Mouse (Mus musculus): ENCODE data around the gene Zfp3. TPM values are rescaled to one million over a fixed set of nuclear protein-coding genes. Genes with fewer than 3 reads are reported as not detected.
"Not testable (repeated sequence)": the region's sequence is repeated elsewhere in the genome, so short reads cannot be mapped to it uniquely, and the experiment has no call there.

Gene Zfp3
- total and polyA plus RNA-seq, 2 experiments from 2014 or later: 9.8 to 10.2 TPM

DNA sequence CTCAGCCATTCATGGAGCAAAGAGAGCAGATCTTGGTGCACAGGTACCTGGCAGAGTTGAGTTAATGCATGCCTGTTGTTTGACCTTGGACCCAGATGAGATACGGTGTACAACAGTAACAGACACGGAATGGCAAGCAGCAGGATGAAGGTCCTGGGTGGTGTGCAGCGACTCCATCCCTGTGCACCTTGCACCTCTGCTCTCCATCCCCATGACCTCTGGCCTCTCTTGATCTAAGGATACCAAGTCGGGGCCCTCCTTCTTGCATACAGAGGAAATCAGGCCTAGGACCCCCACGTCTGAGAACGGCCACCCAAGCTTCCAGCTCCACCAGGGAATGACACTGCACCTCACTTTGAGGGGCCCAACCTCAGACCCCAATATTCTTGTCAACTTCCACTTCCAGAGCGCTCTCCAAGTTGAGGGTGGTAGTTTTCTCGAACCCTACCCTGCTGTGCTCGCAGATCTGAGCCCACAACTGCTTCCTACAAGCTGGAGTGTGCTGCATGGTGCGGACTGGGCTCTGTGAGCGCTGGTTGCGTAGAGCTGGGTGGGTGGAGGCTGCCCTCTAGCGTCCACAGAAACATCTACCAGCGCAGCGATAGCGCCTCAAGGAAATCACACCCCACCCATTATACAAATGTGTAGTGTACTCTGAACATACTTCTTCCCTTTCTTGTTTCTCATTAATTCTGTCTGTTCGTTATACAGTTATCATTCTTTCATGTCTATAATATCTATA lies 13.0 kb downstream of the Zfp3 start:
- TF ChIP-seq CTCF (IDR thresholded peaks at IDR 0.05; ENCODE audit: low read depth): peak; percentile 91
- ATAC-seq: peak; percentile 84; the same call in 1 of the 2 replicates
- no peak overlapping the region for H3K4me3 ChIP-seq (ENCODE audit: low read length)
- no peak overlapping the region for H3K9ac ChIP-seq (replicated peaks; ENCODE audit: low read length)
- H3K27me3 ChIP-seq (ENCODE audit: insufficient read depth, low read length): no peaks in the 10 kb centered on the region
- WGBS: 31% methylated on average over 17 of the region's 17 CpGs
- DNase-seq (ENCODE audit: low spot score): peak; percentile 82
- no peak overlapping the region for H3K4me2 ChIP-seq (ENCODE audit: low read depth, low read length)
- H3K9me3 ChIP-seq (ENCODE audit: low read length): no peaks in the 10 kb centered on the region
- H3K27ac ChIP-seq: no peak overlapping the region
- no peaks in the 10 kb centered on the region for H3K4me1 ChIP-seq (ENCODE audit: insufficient read depth, low read length)
- 0 out of 2 replicates have a peak, but pooled peaks cover 12% of the 10 kb centered on the region for H3K36me3 ChIP-seq (ENCODE audit: insufficient read depth, low read length)

DNA sequence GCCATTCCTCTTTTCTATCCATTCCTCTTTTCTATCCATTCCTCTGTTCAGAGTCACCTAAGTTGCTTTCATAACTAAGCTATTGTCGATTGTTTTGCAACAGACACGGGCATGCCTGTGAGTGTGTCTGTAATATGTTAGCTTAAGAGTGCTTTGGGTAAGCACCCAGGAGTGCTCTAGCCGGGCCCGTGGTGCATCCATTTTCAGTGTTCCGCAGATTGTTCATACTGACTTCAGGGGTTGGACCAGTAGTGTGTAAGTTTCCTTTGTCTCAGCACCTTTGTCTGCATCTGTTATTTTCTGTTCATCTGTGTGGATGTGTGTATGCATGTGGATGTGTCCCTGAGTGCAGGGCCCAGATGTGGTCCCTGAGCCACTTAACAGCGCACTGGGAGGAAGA lies 13.6 kb downstream of the Zfp3 start:
- WGBS: 67% methylated on average over 6 of the region's 6 CpGs
- Histone ChIP-seq H3K9me3 (ENCODE audit: low read length) (no peaks in the 10 kb centered on the region), H3K4me3 (ENCODE audit: low read length) (no peak overlapping the region), H3K9ac (replicated peaks; ENCODE audit: low read length) (no peak overlapping the region), H3K27ac (no peak overlapping the region), H3K36me3 (ENCODE audit: insufficient read depth, low read length) (0 out of 2 replicates have a peak, but pooled peaks cover 6% of the 10 kb centered on the region), H3K4me2 (ENCODE audit: low read depth, low read length) (no peak overlapping the region), H3K27me3 (ENCODE audit: insufficient read depth, low read length) (no peaks in the 10 kb centered on the region), H3K4me1 (ENCODE audit: insufficient read depth, low read length) (no peaks in the 10 kb centered on the region)
- DNase-seq (ENCODE audit: low spot score): no peak
- TF ChIP-seq CTCF (IDR thresholded peaks at IDR 0.05; ENCODE audit: low read depth): no peak
- 0 out of 2 replicates have a peak, but pooled peaks have one; percentile 25 for ATAC-seq

DNA sequence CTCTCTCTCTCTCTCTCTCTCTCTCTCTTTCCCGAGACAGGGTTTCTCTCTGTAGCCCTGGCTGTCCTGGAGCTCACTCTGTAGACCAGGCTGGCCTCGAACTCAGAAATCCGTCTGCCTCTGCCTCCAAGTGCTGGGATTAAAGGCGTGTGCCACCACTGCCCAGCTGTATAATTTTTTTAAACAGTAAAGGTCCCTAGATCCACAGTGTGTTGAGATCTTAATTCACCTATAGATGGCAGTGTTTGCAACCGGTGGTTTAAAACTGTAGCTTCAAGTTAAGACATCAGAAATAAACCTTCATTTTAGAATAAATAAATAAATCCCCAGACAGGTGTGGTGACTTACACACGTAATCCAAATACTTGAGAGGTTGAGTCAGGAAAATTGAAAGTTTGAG lies 14.0 kb downstream of the Zfp3 start:
- not testable (repeated sequence) for H3K4me2 ChIP-seq (ENCODE audit: low read depth, low read length); H3K9me3 ChIP-seq (ENCODE audit: low read length); H3K4me3 ChIP-seq (ENCODE audit: low read length); H3K27ac ChIP-seq; H3K4me1 ChIP-seq (ENCODE audit: insufficient read depth, low read length); H3K36me3 ChIP-seq (ENCODE audit: insufficient read depth, low read length); H3K27me3 ChIP-seq (ENCODE audit: insufficient read depth, low read length); H3K9ac ChIP-seq (replicated peaks; ENCODE audit: low read length)
- TF ChIP-seq CTCF (IDR thresholded peaks at IDR 0.05; ENCODE audit: low read depth): peak; percentile 64
- peak; percentile 59 for ATAC-seq
- 27% methylated on average over 6 of the region's 6 CpGs for WGBS
- DNase-seq (ENCODE audit: low spot score): peak; percentile 73

DNA sequence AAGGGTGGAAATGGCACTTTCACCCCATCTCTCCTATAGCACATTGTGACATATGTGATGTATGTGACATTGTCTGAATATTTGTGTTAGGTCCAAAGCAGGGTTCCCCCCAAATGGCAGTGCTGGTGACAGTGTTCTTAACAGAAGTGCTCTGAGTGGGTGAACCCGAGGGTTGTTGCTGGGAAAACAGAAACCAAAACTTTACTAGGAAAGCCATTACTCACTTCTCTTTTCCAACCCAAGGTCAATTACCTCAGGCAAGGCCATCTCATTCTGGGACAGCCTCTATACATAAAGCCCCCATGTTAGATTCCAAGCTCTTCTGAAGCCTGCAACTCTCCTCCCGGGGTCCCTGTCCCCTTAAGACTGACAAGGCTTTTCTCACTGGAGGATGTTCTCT lies 21.9 kb downstream of the Zfp3 start:
- Histone ChIP-seq H3K4me2 (ENCODE audit: low read depth, low read length) (no peak overlapping the region), H3K36me3 (ENCODE audit: insufficient read depth, low read length) (no peaks in the 10 kb centered on the region), H3K9me3 (ENCODE audit: low read length) (no peaks in the 10 kb centered on the region), H3K9ac (replicated peaks; ENCODE audit: low read length) (no peak overlapping the region), H3K27ac (no peak overlapping the region), H3K4me1 (ENCODE audit: insufficient read depth, low read length) (no peaks in the 10 kb centered on the region), H3K4me3 (ENCODE audit: low read length) (no peak overlapping the region), H3K27me3 (ENCODE audit: insufficient read depth, low read length) (no peaks in the 10 kb centered on the region)
- 64% methylated on average over 2 of the region's 2 CpGs for WGBS
- DNase-seq (ENCODE audit: low spot score): no peak
- TF ChIP-seq CTCF (IDR thresholded peaks at IDR 0.05; ENCODE audit: low read depth): no peak
- ATAC-seq: no peak

DNA sequence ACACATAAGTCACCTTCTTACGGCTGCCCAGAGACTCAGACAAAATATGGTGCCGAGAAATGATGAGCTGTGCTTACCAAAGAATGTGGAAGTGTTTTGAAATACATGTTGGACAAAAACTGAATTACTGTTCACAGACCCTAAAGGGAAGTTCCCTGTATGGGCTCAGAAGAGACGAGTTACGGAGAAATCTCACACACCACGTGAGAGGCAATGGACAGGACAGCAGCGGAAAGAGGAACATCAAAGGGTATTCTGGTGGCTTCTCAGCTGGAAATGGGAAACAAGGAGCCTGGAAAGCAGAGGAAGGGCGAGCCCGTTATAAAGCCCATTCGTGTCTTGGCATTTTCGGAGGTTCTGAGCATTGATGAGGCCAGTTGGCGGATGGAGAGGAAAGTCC lies 23.0 kb downstream of the Zfp3 start:
- WGBS: 68% methylated on average over 11 of the region's 11 CpGs
- no peak overlapping the region for H3K4me3 ChIP-seq (ENCODE audit: low read length)

DNA sequence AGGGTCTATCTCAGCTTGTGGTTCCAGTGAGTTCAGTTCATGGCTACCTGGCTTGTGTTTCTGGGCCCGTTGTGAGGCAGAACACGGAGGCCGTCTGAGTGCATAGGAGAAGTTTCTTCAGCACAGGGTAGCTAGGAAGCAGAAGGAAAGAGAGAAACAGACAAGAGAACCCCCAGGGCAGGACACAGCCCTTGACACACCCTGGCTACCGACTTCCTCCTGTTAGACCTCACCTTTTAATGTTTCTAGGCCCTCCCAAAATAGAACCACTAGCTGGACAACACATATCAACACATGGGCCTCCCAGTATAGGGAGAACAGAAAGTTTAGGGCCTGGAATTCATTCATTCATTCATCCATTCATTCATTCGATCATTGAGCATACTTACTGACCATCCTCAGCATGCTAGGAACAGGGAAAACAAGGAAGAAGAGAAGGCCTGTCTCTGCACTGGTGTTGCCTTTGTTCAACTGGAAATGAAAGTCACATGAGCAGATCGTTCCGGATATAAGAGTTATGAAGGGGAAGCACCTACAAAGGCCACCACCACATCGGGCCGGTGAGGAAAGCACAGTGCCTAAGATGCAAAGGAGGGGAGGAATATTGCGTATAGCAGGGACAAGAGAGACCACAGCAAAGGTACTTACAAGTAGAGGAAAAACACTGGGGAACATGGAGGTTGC lies 25.1 kb downstream of the Zfp3 start:
- TF ChIP-seq CTCF (IDR thresholded peaks at IDR 0.05; ENCODE audit: low read depth): no peak
- DNase-seq (ENCODE audit: low spot score) (no peak), ATAC-seq (no peak)
- Histone ChIP-seq H3K27me3 (ENCODE audit: insufficient read depth, low read length) (no peaks in the 10 kb centered on the region), H3K9me3 (ENCODE audit: low read length) (no peaks in the 10 kb centered on the region), H3K9ac (replicated peaks; ENCODE audit: low read length) (no peak overlapping the region), H3K4me3 (ENCODE audit: low read length) (no peak overlapping the region), H3K4me2 (ENCODE audit: low read depth, low read length) (no peak overlapping the region), H3K27ac (no peak overlapping the region), H3K4me1 (ENCODE audit: insufficient read depth, low read length) (no peaks in the 10 kb centered on the region), H3K36me3 (ENCODE audit: insufficient read depth, low read length) (no peaks in the 10 kb centered on the region)
- 87% methylated on average over 10 of the region's 10 CpGs for WGBS

More for the DNA sequence above, 23.0 kb downstream of the Zfp3 start:
- Histone ChIP-seq H3K27ac (no peak overlapping the region), H3K4me1 (ENCODE audit: insufficient read depth, low read length) (no peaks in the 10 kb centered on the region), H3K36me3 (ENCODE audit: insufficient read depth, low read length) (no peaks in the 10 kb centered on the region), H3K27me3 (ENCODE audit: insufficient read depth, low read length) (no peaks in the 10 kb centered on the region), H3K4me2 (ENCODE audit: low read depth, low read length) (no peak overlapping the region), H3K9ac (replicated peaks; ENCODE audit: low read length) (no peak overlapping the region), H3K9me3 (ENCODE audit: low read length) (no peaks in the 10 kb centered on the region)
- ATAC-seq (no peak), DNase-seq (ENCODE audit: low spot score) (no peak)
- no peak for TF ChIP-seq CTCF (IDR thresholded peaks at IDR 0.05; ENCODE audit: low read depth)

DNA sequence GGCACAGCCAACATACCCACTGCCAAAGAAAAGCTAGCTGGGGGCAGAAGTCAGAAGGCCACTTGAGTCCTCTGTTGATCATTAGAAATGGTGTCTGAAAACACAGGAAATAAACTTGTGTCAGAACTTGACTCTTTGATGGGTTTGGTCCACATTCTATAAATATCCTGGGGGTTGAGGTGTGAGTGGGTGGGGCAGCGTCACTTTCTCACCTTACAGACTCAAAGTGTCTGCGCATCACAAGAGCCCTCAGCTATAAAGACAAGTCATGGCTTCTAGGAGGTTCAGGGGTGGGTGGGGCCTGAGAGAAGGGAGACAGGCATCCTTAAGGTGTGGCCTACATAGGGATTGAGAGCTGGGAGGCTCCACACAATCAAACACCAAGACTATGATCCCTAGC lies 26.4 kb downstream of the Zfp3 start:
- H3K4me3 ChIP-seq (ENCODE audit: low read length): no peak overlapping the region
- no peak for DNase-seq (ENCODE audit: low spot score)
- H3K9me3 ChIP-seq (ENCODE audit: low read length): no peaks in the 10 kb centered on the region
- H3K27ac ChIP-seq: no peak overlapping the region
- H3K9ac ChIP-seq (replicated peaks; ENCODE audit: low read length): no peak overlapping the region
- H3K36me3 ChIP-seq (ENCODE audit: insufficient read depth, low read length): no peaks in the 10 kb centered on the region
- H3K4me1 ChIP-seq (ENCODE audit: insufficient read depth, low read length): no peaks in the 10 kb centered on the region
- H3K27me3 ChIP-seq (ENCODE audit: insufficient read depth, low read length): no peaks in the 10 kb centered on the region
- WGBS: 86% methylated on average over 2 of the region's 2 CpGs
- no peak for ATAC-seq
- TF ChIP-seq CTCF (IDR thresholded peaks at IDR 0.05; ENCODE audit: low read depth): no peak
- no peak overlapping the region for H3K4me2 ChIP-seq (ENCODE audit: low read depth, low read length)
